Mouse (Mus musculus): ENCODE measurements around the gene Cap2.
A peak's percentile ranks its signal among the peaks of the same experiment; 100 is the strongest.

Cap2 gene

GRCm38 (mm10) chr13:46629391-46629790 lies 127.7 kb downstream of the Cap2 start:
- no peak for DNase-seq (ENCODE audit: low spot score in 2 of 2)

- no peak for DNase-seq (ENCODE audit: low spot score in 2 of 2)
Measured at GRCm38 (mm10) chr13:46632796-46633195, 131.1 kb downstream of the Cap2 start.

GRCm38 (mm10) chr13:46633320-46634132 lies 131.9 kb downstream of the Cap2 start:
- peak; percentile 54 to 60 for DNase-seq (ENCODE audit: low spot score in 2 of 2)

- DNase-seq (ENCODE audit: low spot score in 2 of 2): peak; percentile 32 to 51
Measured at GRCm38 (mm10) chr13:46634133-46634488, 132.5 kb downstream of the Cap2 start.

- no peak for DNase-seq (ENCODE audit: low spot score in 2 of 2)
Measured at GRCm38 (mm10) chr13:46640608-46641468, 139.2 kb downstream of the Cap2 start.

GRCm38 (mm10) chr13:46642318-46642717 lies 140.7 kb downstream of the Cap2 start:
- DNase-seq (ENCODE audit: low spot score in 2 of 2): no peak

GRCm38 (mm10) chr13:46644175-46644574 lies 142.5 kb downstream of the Cap2 start:
- DNase-seq (ENCODE audit: low spot score in 2 of 2): no peak

- no peak for DNase-seq (ENCODE audit: low spot score in 2 of 2)
Measured at GRCm38 (mm10) chr13:46645476-46645875, 143.8 kb downstream of the Cap2 start.

- no peak for DNase-seq (ENCODE audit: low spot score in 2 of 2)
Measured at GRCm38 (mm10) chr13:46651853-46652252, 150.2 kb downstream of the Cap2 start.

GRCm38 (mm10) chr13:46652671-46653070 lies 151.0 kb downstream of the Cap2 start:
- no peak for DNase-seq (ENCODE audit: low spot score in 2 of 2)

GRCm38 (mm10) chr13:46653671-46654070 lies 152.0 kb downstream of the Cap2 start:
- no peak for DNase-seq (ENCODE audit: low spot score in 2 of 2)

- no peak for DNase-seq (ENCODE audit: low spot score in 2 of 2)
Measured at GRCm38 (mm10) chr13:46654566-46654965, 152.9 kb downstream of the Cap2 start.

- no peak for DNase-seq (ENCODE audit: low spot score in 2 of 2)
Measured at GRCm38 (mm10) chr13:46659211-46659610, 157.6 kb downstream of the Cap2 start.

- DNase-seq (ENCODE audit: low spot score in 2 of 2): peak in 1 of 2 experiments; percentile 28
Measured at GRCm38 (mm10) chr13:46663461-46663964, 161.9 kb downstream of the Cap2 start.

GRCm38 (mm10) chr13:46669048-46669619 lies 167.5 kb downstream of the Cap2 start, which contains the start of gene Fam8a1:
Gene Fam8a1 (plus strand): TSS chr13:46669522.
- DNase-seq (ENCODE audit: low spot score in 2 of 2): peak; percentile 84 to 90

- DNase-seq (ENCODE audit: low spot score in 2 of 2): peak; percentile 12 to 27
Measured at GRCm38 (mm10) chr13:46669620-46670271, 168.1 kb downstream of the Cap2 start.

- DNase-seq (ENCODE audit: low spot score in 2 of 2): no peak
Measured at GRCm38 (mm10) chr13:46670514-46670913, 168.9 kb downstream of the Cap2 start.

- no peak for DNase-seq (ENCODE audit: low spot score in 2 of 2)
Measured at GRCm38 (mm10) chr13:46674601-46675000, 173.0 kb downstream of the Cap2 start.

- DNase-seq (ENCODE audit: low spot score in 2 of 2): no peak
Measured at GRCm38 (mm10) chr13:46677721-46678120, 176.1 kb downstream of the Cap2 start.

GRCm38 (mm10) chr13:46682921-46683320 lies 181.3 kb downstream of the Cap2 start:
- no peak for DNase-seq (ENCODE audit: low spot score in 2 of 2)

- DNase-seq (ENCODE audit: low spot score in 2 of 2): no peak
Measured at GRCm38 (mm10) chr13:46683370-46683769, 181.7 kb downstream of the Cap2 start.

Data from frontal cortex, postnatal 10 days (tissue).